Mouse (Mus musculus) embryo, embryonic 11 days (tissue): Measurements from ENCODE around the gene Ell2.

ENCODE experiments used
- DNase-seq: peaks from one replicate; pipeline ENCODE4 v3.0.0-alpha.2; 2015

Ell2 gene

DNA sequence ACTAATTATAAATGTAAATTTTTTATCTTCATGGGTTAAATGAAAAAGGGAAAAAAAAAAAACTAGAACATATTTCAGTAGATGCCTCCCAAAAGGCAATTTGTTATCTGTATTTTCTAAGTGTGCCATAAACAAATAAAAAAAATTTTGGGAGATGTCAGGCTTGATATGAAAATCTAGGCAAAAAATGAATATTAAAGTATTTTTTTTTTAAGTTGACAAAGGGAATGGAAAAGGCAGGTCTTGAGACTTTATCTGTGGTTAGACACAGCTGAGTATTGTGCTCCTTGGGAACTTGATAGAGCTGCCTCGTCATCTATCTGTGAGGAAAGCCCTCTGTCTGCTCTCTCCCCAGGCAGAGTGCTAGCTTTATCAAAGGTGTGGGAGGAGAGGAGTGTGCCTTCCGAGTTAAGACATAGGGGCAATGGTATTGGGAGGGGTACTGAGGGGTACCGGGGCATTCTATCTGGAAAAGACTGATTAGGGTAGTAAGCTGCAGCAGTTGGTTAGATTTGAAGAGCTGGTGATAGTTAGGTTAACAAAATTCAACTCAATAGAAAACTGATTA is 27.1 kb downstream of the Ell2 start:
- DNase-seq, result no peak

DNA sequence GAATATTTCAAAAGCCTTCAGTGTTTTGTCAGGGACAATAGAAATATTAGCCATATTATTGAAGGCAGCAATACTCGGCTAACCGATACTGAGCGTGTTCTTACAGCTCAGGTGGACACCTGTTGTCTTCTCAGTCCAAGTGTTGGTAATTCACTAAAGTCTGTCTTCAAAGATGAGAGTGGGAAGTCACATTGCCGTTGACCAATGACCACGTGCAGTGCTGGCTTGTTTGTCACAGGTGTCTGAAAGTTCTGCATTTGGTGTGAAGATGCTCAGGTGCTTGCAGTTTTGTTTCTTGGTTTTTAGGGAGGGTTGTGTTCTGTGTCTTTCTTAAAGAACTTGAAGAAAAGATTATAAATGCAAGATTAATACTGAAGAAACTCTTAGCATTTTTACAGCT is 27.7 kb downstream of the Ell2 start:
- DNase-seq, result no peak

DNA sequence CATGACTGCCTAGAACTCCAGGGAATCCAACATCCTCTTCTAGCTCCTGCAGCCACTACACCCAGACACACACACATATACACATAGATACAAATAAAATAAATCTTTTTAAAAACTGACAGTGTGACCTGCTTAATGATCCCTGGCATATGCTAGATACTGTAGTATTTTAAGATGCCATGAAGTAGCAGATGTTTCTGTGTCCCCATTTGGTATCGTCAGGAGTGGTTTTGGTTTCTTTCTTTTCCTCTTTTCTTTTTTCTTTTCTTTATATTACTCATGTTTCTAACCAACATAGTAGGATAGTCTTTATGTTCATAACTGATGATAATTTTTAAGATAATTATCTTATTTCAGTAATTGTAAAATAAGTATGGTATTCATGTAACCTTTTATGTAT is 29.0 kb downstream of the Ell2 start:
- no peak for DNase-seq

DNA sequence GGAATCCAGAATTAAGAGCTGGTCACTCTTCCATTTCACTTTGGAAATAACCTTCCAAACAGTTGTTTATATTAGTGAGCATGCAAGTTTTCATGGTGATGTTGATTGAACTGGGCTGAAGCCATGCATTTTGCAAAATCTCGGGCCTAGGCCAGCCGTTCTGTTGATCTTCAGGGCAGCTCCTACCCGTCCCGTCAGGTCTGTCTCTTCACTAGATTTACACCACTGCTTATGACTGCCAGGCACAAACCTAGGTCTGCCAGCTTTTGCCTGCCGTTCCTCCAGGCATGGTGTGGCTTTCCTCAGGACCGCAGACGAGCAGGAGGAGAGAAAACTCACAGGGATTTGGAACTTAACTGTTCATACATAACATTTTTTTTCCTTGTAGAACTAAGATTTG is 31.4 kb downstream of the Ell2 start:
- DNase-seq, result no peak

DNA sequence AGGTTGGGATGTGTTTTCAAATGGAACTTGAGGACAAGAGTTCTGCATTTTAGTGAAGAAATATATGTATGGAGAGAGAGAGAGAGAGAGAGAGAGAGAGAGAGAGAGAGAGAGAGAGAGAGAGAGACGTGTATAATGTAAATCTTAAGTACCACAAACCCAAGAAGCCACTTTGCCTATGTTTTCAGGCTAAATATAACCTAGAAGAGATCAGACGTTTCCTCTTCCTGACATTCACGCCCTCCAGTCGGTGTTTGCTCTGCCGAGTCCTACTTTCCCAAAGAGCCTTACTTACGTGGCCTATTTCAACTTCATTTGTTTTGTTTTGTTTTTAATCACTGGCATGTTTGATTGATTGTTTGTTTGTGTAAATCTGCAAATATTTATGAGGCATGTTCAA is 32.0 kb downstream of the Ell2 start:
- DNase-seq, result no peak

DNA sequence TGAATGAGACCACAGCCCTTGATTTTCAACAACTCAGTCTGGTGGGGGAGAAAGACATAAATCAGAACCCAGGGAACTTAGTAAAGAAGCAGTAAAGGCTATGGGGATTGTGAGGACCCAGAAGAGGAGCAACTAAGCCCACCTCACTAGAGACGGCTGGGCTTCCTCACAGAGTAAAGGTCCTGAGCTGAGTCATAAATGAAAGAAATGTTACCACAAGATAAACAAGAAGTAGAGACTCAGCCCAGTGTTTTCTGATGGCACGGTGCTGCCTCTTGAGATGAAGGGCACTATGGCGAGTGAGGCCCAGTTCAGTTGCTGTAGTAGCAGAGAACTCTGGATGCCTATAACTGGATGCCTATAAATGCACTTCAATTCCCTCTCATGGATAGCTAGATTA is 32.4 kb downstream of the Ell2 start:
- no peak for DNase-seq

DNA sequence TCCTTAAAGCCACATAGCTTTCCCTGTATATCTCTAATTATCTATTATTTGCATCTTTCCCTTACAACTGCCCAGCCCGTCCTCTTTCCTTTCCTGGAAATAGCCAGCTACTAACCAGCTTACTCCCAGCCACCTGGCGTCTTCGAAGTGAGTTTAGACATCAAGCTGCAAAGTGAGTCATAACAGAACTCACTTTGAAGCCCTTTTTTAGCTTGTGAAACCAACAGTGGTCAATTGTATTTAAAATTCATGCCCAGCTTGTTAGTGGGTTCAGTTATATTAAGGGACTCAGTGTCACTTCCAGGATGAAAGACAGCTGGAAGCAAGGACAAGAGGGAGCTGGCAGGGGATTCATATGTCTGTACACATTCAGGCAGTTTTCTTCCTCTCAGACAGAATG is 33.5 kb downstream of the Ell2 start:
- no peak for DNase-seq

DNA sequence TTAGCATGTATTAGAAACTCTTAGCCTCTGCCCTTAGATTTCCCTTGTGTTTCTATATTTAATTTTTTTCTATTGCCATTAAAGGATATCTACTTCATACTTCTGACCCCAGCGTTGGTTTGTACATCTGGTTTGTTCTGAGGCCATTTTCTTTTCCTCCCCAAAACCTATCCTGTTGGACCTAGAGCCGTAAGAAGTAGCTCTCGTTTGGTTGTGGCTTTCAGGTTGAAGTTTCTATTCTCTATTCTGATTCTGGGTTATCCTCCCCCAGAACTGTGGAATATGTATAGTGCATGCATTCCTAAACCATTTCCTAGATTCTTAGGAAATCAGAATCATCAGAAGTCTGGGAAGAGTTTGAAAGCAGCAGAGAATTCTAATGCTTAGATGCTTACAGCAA is 34.6 kb downstream of the Ell2 start:
- no peak for DNase-seq

DNA sequence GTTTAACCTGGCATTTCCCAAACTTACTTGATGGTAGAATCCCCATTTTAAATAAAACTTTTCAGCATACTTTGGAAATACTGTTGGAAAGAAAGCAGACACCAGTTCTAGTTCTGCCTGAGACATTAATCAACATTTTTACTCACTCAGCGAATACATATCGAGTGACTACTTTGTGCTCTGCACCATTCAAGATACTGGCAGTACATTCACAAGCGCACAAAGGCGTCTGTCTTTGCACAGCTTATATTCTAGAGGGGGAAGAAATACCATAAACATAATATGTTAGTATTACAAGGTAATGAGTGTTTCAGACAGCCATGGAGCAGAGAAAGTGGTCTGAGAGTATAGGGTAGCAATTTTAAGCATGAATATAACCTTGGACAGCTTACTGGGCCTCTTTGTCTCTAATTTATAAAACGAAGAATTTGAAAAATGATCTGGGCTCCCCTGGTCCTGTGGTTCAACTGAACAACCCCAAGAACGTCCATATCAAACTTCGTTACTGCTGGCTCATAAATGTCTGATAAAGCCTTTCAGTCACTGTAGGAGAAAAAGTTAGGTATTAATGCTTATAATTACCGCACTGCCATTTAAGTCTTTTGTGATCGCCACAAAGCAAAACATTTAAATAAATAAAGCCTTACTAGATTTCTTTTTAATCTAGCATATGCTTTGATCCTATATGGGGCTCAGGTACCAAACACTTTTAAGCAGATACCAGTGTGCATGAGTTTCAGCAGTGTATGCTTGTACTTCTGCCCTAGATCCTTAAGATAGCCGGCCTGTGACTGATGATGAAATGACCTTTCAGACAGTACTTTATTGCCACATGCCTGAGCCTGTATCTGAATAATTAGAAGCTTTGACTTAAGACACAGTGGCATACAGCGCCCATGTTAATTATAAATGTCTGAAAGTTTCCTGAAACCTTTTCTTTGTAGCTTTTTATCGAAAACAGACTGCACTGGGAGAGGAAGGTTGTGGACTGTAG is 35.5 kb downstream of the Ell2 start:
- no peak for DNase-seq

DNA sequence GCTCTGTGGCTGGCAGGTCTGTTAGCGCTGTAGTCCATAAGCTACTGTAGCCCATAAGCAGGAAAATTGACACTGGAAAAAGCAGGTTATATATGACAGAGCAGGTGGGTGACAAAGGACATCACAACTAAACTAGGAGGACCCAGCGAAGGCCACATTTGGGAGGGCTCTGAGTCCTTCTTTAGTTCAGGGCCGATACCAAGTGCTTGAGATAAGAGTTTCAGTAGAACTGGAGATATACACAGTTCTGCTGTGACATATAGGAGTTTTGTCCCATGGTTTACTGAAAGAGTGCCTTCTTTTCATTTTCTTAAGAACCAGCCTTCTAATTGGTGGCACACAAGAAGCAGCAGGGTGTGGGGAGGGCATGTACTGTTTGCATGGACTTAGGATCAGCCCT is 36.4 kb downstream of the Ell2 start:
- no peak for DNase-seq

DNA sequence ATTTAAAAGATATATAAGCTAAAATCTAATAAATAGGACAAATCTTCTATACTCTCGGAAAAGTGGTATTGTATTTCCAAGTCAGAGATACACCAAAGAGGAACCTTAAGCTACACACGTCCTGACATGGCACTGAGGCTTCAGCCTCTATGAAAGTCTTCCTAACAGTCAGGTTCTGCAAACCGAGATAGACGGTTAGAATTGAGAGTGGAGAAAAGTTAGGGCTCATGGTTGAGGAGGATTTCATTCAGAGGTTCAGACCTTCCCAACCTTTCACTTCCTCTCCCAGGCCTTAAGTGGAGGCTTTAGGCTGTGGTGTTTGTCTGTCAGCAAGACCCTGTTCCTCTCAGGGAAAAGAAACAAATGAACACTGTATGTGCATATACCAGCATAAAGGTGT is 37.5 kb downstream of the Ell2 start:
- no peak for DNase-seq

DNA sequence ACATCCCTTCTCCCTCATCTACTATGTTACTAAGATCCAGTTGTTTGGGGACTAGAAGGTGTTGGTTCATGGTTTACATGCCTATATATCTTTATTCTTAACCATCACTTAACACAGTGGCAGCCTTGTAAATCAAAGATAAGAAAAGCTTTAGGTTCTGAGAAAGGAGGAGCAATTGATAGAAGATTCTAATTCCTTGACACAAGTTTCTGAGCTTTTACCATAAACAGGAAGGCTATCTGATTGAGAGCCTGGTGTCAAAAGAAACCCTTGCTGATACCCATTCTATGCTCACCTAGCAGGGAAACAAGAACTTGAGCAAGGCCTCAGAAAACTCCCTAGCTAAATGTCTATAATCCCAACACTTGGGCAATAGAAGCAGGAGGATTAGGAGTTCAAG is 38.8 kb downstream of the Ell2 start:
- DNase-seq, result no peak

DNA sequence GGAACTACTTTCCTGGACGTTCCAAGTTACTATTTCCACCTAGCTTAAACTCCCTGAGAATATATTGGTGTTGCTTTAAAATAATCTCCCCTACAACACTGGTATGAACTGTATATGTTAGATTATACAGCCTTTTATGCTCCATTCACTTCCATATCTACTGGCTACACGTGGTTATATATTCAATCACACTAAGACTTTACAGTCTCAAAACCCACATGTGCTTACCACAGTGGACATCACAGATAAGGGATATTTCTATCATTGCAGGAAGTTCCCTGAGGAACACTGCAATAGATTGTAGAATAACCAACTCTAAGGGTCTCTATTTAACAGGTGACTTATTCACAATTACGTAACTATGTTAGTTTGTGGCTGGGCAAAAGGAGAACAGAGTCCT is 40.7 kb downstream of the Ell2 start:
- no peak for DNase-seq

DNA sequence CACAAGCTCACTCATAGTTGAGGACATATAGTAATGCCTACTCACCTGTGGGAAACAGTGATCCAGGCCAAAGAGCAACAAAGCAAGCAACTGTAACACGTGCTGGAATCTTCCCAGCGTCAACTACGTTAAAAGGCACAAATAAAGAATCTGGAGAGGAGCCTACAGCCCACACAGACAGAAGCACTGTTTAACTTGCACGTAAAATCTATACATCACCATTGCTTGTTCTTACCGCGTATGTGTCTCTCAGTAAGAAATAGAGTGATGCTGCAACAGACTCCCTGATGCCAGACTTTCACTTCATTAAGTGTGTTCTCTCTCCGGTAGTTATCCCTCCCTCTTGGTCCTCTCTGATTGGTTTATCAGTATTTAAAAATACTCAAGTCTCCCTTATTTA is 42.1 kb downstream of the Ell2 start:
- DNase-seq, result no peak

DNA sequence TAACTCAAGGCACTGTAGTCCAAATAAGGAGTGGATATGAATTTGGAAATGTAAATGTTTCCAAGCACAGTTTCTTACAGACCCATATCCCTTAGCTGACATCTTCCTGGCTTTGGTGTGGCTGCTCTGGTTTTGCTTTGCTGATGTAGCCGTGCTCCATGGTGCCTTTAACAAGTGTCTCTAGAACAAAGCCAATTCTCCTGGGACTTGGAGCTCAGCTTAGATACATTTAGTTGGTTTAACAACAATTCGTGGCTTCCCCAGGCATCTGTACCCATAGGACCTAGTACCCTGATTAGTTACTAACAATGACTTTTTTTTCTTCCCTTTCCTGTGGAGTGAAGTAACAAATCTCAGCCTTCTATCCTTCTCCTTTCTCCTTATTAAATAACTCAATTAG is 44.2 kb downstream of the Ell2 start:
- no peak for DNase-seq

DNA sequence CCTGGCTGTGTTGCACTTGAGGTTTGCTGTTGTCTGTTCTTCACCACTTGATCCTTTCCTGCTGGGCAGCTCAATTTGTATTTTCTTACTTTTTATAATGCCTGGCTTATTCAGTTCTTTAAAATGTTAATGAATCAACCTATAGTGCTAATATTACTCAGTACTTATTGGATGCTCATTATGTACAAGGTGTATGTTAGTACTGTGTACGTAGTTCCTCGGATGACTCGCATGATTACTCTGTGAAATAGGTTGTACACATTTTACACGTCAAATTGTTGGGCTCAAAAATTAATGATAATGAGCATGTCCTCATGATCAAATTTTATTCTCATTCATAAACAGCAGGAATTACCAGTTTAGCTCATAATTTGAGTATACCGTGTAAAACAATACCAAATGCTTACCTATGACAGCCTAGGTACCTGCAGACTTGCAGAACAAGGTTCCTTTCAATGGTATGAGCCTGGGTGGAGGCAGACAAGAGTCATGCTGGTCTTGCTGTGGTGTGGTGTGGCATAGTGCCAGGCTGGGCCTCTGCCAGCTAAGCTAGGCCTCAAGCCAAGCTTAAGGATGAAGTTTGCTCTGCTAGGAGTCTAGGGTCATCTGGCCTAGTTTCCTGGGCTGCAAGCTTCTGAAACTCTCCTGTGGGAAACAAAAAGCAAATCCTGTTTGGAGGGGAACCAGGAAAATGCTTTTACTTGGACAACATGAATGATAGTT is 45.8 kb downstream of the Ell2 start:
- DNase-seq, result no peak

DNA sequence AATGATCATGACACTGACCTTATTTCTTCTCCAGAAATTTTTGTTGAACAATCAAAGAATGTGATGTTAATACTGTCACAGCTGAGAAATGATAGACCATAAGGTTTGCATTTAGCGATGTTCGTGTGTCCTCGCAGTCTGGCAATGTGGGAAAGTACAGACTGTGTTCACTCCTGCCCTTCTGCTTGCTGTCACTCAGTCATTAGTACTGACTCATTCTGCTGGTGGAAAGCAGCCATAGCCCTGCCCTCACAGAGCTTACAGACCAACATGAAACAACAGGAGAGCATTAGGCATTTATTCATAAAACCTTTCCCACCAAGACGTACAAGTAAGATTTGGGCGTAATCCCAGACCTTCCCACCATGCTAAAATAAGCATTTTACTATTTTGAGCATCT is 47.8 kb downstream of the Ell2 start:
- DNase-seq, result no peak

DNA sequence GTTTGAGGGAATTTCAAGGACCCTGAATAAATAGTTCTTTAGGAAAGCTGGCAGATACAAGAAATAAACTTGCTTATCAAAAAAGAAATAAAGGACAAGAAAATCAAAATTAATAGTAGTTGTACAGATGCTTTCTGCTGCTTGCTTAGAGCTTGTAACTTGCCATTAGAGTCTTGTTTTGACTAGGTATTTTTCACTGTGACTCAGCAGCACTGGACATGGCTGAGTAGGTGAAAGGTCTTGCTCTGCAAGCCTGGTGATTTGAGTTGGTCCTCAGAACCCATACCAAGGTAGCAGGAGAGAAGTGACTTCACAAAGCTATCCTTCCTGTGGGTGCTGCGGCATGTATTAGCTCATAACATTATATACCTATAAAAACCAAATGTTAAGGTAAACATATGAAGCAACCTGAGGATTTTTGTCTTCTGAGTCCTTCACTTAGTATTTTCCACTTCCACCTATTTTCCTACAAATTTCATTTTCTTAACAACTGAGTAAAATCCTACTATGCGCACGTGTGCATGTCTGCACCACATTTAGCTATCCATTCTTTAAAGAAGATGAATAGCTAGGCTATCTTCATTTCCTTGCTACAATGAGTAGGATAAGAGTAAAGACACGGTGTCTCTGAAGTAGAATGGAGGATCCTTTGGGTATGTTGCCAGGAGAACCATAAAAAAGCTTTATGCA is 54.4 kb downstream of the Ell2 start:
- no peak for DNase-seq

DNA sequence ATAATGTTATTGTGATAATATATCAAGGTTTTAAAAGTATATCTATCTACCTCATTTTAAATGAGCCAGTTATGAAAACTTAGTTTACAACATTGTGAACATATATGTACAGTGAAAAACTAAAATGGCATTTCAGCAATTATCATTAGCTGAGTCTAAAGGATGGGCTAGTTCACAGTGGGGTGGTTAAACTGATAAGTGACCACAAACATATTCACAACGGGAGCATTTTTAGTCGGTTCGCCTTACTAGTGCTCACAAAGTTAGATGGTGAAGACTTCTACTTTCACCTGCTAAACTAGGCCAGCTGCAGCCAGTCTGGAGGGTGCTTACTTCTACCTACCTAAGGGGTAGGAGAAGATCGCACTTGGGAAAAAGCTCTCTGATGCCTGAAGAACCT is 56.2 kb downstream of the Ell2 start:
- no peak for DNase-seq

DNA sequence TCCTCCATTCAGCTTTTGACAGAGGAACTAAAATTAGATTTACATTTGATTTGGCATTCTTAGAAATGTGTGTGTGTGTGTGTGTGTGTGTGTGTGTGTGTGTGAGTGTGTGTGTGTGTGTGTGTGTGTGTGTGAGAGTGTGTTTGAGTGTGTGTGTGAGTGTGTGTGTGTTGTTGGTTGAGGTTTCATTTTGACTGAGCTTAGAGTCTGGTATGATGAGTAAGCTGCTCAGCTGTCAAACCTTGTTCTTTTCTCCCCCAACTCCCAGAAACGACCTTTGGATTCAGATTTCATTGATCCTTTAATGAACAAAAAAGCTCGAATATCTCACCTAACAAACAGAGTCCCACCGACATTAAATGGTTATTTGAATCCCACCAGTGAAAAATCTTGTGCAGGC is 56.7 kb downstream of the Ell2 start:
- DNase-seq, result no peak

DNA sequence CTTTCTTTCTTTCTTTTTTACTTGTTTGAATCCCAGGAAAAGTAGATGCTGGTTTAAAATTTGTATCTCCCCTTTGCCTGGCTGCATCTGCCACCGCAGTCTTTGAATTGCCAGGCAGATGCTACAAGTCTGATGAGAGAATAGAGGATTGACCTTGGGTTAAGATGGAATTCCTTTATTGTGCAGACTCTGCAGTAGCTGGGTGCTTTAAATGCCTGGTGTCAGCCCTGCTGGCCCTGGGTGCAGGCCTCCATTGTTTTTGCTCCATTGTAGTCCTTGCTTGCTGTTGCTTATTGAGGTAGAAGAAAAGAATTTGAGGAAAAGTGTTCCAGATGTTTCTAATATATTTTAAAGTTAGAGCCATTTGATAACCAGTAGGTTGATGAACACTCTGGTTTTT is 59.2 kb downstream of the Ell2 start:
- no peak for DNase-seq

DNA sequence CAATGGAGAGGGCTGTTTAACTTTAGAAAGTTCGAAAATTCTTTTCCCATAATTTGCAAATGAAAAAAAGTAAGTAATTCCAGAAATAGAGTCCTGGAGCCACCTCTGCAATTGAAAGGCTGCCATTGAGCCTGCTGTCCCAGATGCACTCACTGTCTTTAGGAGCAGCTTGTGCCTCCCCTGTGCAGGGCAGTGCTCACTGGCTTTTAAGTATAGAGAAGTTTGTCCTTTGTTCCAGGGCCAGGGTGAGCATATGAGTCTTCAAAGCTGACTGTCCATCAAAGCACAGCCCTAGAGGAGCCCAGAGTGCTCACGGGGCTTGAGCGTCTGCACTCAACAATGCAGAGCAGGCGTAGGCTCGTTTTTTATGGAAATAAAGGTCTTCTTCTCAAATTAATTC is 59.7 kb downstream of the Ell2 start:
- DNase-seq, result peak; percentile 44

DNA sequence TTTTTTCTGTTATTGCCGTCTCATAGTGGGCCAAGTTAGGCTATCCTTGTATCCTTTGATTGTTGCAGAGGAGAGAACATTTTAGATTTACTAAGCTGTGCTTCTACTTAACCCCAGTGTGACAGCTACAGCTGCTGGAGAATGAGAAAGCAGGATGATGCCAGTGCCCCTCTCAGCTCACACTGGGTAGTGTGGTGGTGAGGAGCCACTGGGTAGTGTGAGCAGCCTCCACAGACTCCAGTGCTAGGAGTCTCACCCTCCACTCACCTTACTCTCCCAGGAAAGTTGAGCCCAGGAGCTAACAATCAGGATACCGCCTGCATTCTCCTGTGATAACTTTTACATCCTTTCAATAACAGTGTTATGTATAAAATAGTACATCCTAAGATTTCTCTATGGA is 60.4 kb downstream of the Ell2 start:
- DNase-seq, result no peak

DNA sequence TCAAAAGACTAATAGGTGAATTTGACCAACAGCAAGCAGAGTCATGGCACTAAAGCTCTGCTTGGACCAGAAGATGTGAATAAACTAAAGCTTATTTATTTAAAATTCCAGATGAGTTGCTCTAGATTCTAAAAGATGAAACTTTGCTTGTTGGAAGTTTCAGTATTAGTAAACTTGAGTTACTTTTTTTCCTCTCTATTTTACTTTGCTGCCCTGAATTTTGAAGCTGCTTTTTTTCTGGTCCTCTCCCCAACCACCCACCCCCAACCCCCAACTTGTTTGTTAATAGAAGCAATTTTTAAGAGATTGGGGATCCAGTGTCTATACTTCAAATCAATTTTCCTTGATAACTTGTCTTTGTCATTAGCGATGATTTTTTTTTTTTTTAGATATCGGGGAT is 64.2 kb downstream of the Ell2 start:
- DNase-seq, result no peak
